Mouse (Mus musculus) liver, embryonic 14.5 days (tissue): ENCODE results near the gene Dusp12.

Experiments used
- CTCF ChIP-seq: IDR thresholded peaks from 2 replicates; pipeline ENCODE4 v1.5.1; 2016; ENCODE audit warnings: antibody characterized with exemption, low read depth, control low read depth
- EP300 ChIP-seq: IDR thresholded peaks from 2 replicates; pipeline ENCODE4 v1.6.1; 2016; ENCODE audit warnings: antibody characterized with exemption, low read depth

GRCm38 (mm10) chr1:170898413-170899075, 13.2 kb upstream of the Dusp12 start:
- TF ChIP-seq CTCF = no peak
- TF ChIP-seq EP300 = no peak
